ENCODE assay signal across 7 mouse cellular contexts in genomic region chr10:71400818-71401646, GRCm38 (mm10). TPM values are rescaled to one million over a fixed set of nuclear protein-coding genes. Genes with fewer than 3 reads are reported as not detected.
DNase-seq lines count a peak whose midpoint lies in the region; ATAC-seq lines count a peak whose summit lies in the region.

No protein-coding gene starts in this region.

- peak; percentile 56 for DNase-seq in layer of hippocampus, adult 11-12 months (ENCODE audit: low spot score)
- DNase-seq in layer of hippocampus, postnatal 25 days (ENCODE audit: extremely low spot score in 1 of 2, low spot score in 1 of 2) = no peak
- peak; percentile 66 for DNase-seq in CD4-positive helper T cell, adult 2 months (ENCODE audit: low read depth, low spot score)
- peak; percentile 66 for DNase-seq in ES-CJ7 (ENCODE audit: low read depth, low spot score)
- DNase-seq in lung, postnatal 14 days = peak; percentile 65
- DNase-seq in spleen, postnatal 4 days (ENCODE audit: low spot score in 2 of 2) = no peak

- peak; percentile 82 for ATAC-seq in common myeloid progenitor, adult 5-6 weeks (replicated peaks; ENCODE audit: low read depth, poor library complexity, severe bottlenecking)

RNA-seq across cellular contexts. Expression of gene Ipmk, which starts 53.5 kb away (rescaled TPM):
- 10 to 100 TPM; 38.3 to 39.9 TPM for total RNA-seq in layer of hippocampus, postnatal 25 days (2021)
- total RNA-seq in common myeloid progenitor, adult 5-6 weeks (2017) = 24.8 and 35.5 TPM in 2 replicates

RNA-seq across cellular contexts. Expression of gene Cisd1, which starts 56.3 kb away (rescaled TPM):
- total RNA-seq in layer of hippocampus, postnatal 25 days (2021) = 100 to 1,000 TPM; 122 to 143 TPM
- total RNA-seq in common myeloid progenitor, adult 5-6 weeks (2017) = 26.3 and 27.5 TPM in 2 replicates

Comparison
In these comparisons a context has a peak if more than half of its experiments do, and no peak if none do; other contexts are left out.
1. DNase-seq: peak in layer of hippocampus, adult 11-12 months (single experiment), CD4-positive helper T cell, adult 2 months (single experiment), ES-CJ7 (single experiment) and lung, postnatal 14 days (single experiment); none in layer of hippocampus, postnatal 25 days (0 of 2) and spleen, postnatal 4 days (0 of 2).